Mouse (Mus musculus): Measurements from ENCODE around the gene Efhc1. TPM values are rescaled to one million over a fixed set of nuclear protein-coding genes. Genes with fewer than 3 reads are reported as not detected.

Efhc1 gene
- total and polyA plus RNA-seq, 3 experiments: not detected

DNA sequence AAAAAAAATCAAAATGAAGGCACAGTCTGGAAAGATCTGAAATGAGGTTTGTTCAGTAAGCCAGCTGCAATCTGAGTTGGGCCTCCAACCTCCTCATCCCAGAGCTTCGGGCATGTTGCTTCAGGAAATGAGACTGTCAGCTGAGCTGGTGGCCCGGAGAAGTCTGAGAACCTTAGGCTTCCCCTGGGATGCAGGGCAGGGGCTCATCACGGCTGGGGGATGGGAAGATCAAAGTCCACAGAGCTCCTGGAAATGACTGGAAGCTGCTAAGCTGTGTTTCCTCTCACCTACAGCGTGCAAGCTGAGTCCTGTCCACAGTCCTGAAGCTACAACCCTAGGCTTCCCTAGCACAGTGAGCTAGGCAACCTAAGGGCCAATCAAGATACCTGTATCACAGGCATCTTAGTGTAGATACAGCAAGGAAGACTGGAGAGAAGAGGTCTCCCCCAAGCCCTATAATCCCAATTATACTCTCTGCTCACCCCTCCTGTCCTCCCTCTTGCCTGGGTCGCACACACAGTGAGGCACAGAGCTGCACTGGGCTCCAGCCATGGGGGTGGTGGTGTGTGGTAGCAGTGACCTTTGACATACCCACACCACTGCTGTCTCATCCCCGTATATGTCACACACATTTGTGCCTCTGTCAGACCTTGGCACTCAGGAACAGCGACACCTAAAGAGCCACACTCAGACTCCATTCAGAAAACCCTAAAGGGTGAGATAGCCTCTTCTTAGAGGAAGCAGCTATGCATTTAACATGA lies 56.7 kb downstream of the Efhc1 start:
- Histone ChIP-seq H3K4me1 (ENCODE audit: control insufficient read depth in 1 of 2, insufficient read depth in 2 of 2, low read length in 2 of 2) (no peaks in the 10 kb centered on the region), H3K27ac (ENCODE audit: control insufficient read depth, low read depth, low read length) (no peak overlapping the region), H3K4me3 (ENCODE audit: control insufficient read depth in 1 of 2, insufficient read depth in 1 of 2, low read depth in 2 of 2, low read length in 2 of 2) (no peak overlapping the region), H3K79me2 (ENCODE audit: control insufficient read depth, insufficient read depth, low read length, poor library complexity) (no peaks in the 10 kb centered on the region), H3K36me3 (ENCODE audit: control insufficient read depth in 1 of 2, insufficient read depth in 2 of 2, low read length in 2 of 2) (no peaks in the 10 kb centered on the region), H3K27me3 (ENCODE audit: control insufficient read depth in 1 of 2, insufficient read depth in 2 of 2, low read length in 2 of 2) (no peaks in the 10 kb centered on the region), H3K9ac (ENCODE audit: control insufficient read depth, low read depth, low read length, poor library complexity, severe bottlenecking) (no peak overlapping the region), H3K9me3 (replicated peaks; ENCODE audit: insufficient read depth, low read length) (no peaks in the 10 kb centered on the region)
- TF ChIP-seq SIN3A (IDR thresholded peaks at IDR 0.05; ENCODE audit: low read length): no peak
- no peak for TF ChIP-seq TCF12 (IDR thresholded peaks at IDR 0.05; ENCODE audit: low read depth, low read length)
- TF ChIP-seq TAL1 (IDR thresholded peaks at IDR 0.05; ENCODE audit: low read length): no peak
- no peak for TF ChIP-seq ZNF384 (IDR thresholded peaks at IDR 0.05; ENCODE audit: low read depth, low read length)
- no peak for TF ChIP-seq ZMIZ1 (IDR thresholded peaks at IDR 0.05; ENCODE audit: low read depth, low read length)
- TF ChIP-seq USF2 (IDR thresholded peaks at IDR 0.05; ENCODE audit: borderline replicate concordance in 1 of 2, insufficient read depth in 1 of 2, low read depth in 1 of 2, low read length in 2 of 2): no peak
- no peak for TF ChIP-seq RAD21 (IDR thresholded peaks at IDR 0.05; ENCODE audit: low read depth, low read length)
- no peak for TF ChIP-seq RCOR1 (IDR thresholded peaks at IDR 0.05; ENCODE audit: low read depth, low read length)
- TF ChIP-seq CHD1 (IDR thresholded peaks at IDR 0.05; ENCODE audit: low read depth, low read length): no peak
- no peak for TF ChIP-seq USF1 (IDR thresholded peaks at IDR 0.05; ENCODE audit: low read depth, low read length)
- no peak for DNase-seq (ENCODE audit: low read depth, low spot score)

DNA sequence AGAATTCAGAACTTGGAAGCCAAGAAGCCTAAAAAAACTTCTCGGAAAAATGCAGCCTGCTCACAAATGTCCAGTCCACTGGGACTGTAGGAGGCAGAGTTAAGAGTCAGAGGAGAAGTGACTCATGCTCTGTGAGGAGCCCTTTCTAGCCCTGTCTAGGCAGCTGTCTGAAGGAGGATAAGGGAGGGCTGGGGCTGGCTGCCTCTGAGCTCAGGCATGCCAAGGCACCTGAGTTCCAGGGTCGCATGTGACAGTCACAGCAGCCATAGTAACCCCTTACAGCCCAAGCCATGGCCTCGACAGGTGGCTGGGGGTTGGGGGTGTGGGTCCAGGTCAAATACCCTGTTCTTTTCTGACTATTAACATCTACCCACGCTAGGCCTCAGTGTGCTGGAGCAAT lies 57.5 kb downstream of the Efhc1 start:
- no peak for DNase-seq (ENCODE audit: low read depth, low spot score)

DNA sequence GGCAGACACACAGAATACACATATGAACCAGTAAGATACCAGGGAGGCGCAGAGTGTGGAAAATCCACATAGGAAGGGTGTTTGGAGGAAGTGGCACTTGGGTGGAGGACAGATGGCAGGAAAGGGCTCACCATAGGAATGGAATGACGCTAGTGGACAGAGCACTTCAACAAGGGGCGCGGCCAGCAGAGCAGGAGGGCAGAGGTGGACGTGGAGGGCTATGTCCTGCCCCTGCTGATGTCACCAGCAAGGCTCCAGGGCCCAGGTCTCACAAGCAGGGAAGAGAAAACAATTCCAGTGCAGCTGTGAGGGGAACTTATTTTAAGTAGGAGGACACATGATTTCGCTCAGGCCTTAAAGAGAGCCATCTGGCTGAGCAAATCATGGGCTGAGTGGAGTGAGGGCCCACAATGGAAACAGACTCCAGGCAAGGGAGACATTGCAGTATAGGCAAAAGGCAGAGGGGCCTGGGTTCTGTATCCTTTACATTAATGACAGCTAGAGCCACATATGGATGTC lies 58.9 kb downstream of the Efhc1 start:
- Histone ChIP-seq H3K36me3 (ENCODE audit: control insufficient read depth in 1 of 2, insufficient read depth in 2 of 2, low read length in 2 of 2) (no peaks in the 10 kb centered on the region), H3K9ac (ENCODE audit: control insufficient read depth, low read depth, low read length, poor library complexity, severe bottlenecking) (no peak overlapping the region), H3K9me3 (replicated peaks; ENCODE audit: insufficient read depth, low read length) (no peaks in the 10 kb centered on the region), H3K27ac (ENCODE audit: control insufficient read depth, low read depth, low read length) (no peak overlapping the region), H3K79me2 (ENCODE audit: control insufficient read depth, insufficient read depth, low read length, poor library complexity) (no peaks in the 10 kb centered on the region), H3K27me3 (ENCODE audit: control insufficient read depth in 1 of 2, insufficient read depth in 2 of 2, low read length in 2 of 2) (no peaks in the 10 kb centered on the region), H3K4me3 (ENCODE audit: control insufficient read depth in 1 of 2, insufficient read depth in 1 of 2, low read depth in 2 of 2, low read length in 2 of 2) (no peak overlapping the region), H3K4me1 (ENCODE audit: control insufficient read depth in 1 of 2, insufficient read depth in 2 of 2, low read length in 2 of 2) (no peaks in the 10 kb centered on the region)
- no peak for TF ChIP-seq TCF12 (IDR thresholded peaks at IDR 0.05; ENCODE audit: low read depth, low read length)
- TF ChIP-seq CHD1 (IDR thresholded peaks at IDR 0.05; ENCODE audit: low read depth, low read length): no peak
- TF ChIP-seq NRF1 (IDR thresholded peaks at IDR 0.05; ENCODE audit: insufficient read depth, low read depth, low read length, poor library complexity, severe bottlenecking): no peak
- TF ChIP-seq GATA1 (IDR thresholded peaks at IDR 0.05; ENCODE audit: low read depth, low read length): no peak
- TF ChIP-seq BHLHE40 (IDR thresholded peaks at IDR 0.05; ENCODE audit: borderline replicate concordance, low read depth, low read length): no peak
- no peak for TF ChIP-seq JUND (IDR thresholded peaks at IDR 0.05; ENCODE audit: low read depth, low read length)
- TF ChIP-seq MAZ (IDR thresholded peaks at IDR 0.05; ENCODE audit: low read depth, low read length): no peak
- TF ChIP-seq RAD21 (IDR thresholded peaks at IDR 0.05; ENCODE audit: low read depth, low read length): no peak
- no peak for DNase-seq (ENCODE audit: low read depth, low spot score)

More for the DNA sequence above, 57.5 kb downstream of the Efhc1 start:
- Histone ChIP-seq H3K27ac (ENCODE audit: control insufficient read depth, low read depth, low read length) (no peak overlapping the region), H3K27me3 (ENCODE audit: control insufficient read depth in 1 of 2, insufficient read depth in 2 of 2, low read length in 2 of 2) (no peaks in the 10 kb centered on the region), H3K4me3 (ENCODE audit: control insufficient read depth in 1 of 2, insufficient read depth in 1 of 2, low read depth in 2 of 2, low read length in 2 of 2) (no peak overlapping the region), H3K4me1 (ENCODE audit: control insufficient read depth in 1 of 2, insufficient read depth in 2 of 2, low read length in 2 of 2) (no peaks in the 10 kb centered on the region), H3K9ac (ENCODE audit: control insufficient read depth, low read depth, low read length, poor library complexity, severe bottlenecking) (no peak overlapping the region), H3K36me3 (ENCODE audit: control insufficient read depth in 1 of 2, insufficient read depth in 2 of 2, low read length in 2 of 2) (no peaks in the 10 kb centered on the region), H3K9me3 (replicated peaks; ENCODE audit: insufficient read depth, low read length) (no peaks in the 10 kb centered on the region), H3K79me2 (ENCODE audit: control insufficient read depth, insufficient read depth, low read length, poor library complexity) (no peaks in the 10 kb centered on the region)
- no peak for TF ChIP-seq HCFC1 (IDR thresholded peaks at IDR 0.05; ENCODE audit: low read depth, low read length)
